Mouse (Mus musculus) neural tube, embryonic 14.5 days (tissue): ENCODE results near the gene En2. TPM values are rescaled to one million over a fixed set of nuclear protein-coding genes. Genes with fewer than 3 reads are reported as not detected.

ENCODE experiments used
- ATAC-seq: fragments of 200-750 bp; cut with Nextera tagmentation; 2 replicates; pipeline ENCODE4 v1.8.0; 2017; ENCODE audit warnings: low read depth, mild to moderate bottlenecking, moderate TSS enrichment, moderate library complexity
- H3K27ac ChIP-seq: fragments of 300-500 bp; sonication (generic); 2 replicates; pipeline ENCODE4 v1.5.1; 2014; ENCODE audit warnings: low read depth, mild to moderate bottlenecking, control low read depth, low read length, moderate library complexity, mixed read lengths
- H3K27me3 ChIP-seq: fragments of 300-500 bp; sonication (generic); 2 replicates; pipeline ENCODE4 v1.6.1; 2014; ENCODE audit warnings: low read length; ENCODE audit not compliant: control insufficient read depth, insufficient read depth
- H3K36me3 ChIP-seq: fragments of 300-500 bp; sonication (generic); 2 replicates; pipeline ENCODE4 v1.6.1; 2014; ENCODE audit warnings: low read length, mixed read lengths; ENCODE audit not compliant: control insufficient read depth, insufficient read depth
- H3K4me1 ChIP-seq: fragments of 300-500 bp; sonication (generic); 2 replicates; pipeline ENCODE4 v1.6.1; 2014; ENCODE audit warnings: low read length; ENCODE audit not compliant: control insufficient read depth, insufficient read depth
- H3K4me2 ChIP-seq: fragments of 300-500 bp; sonication (generic); 2 replicates; pipeline ENCODE4 v1.6.1; 2014; ENCODE audit warnings: mild to moderate bottlenecking, low read depth, low read length, control low read depth
- H3K4me3 ChIP-seq: fragments of 300-500 bp; sonication (generic); 2 replicates; pipeline ENCODE4 v1.5.1; 2014; ENCODE audit warnings: low read depth, low read length, control low read depth, mixed read lengths
- H3K9ac ChIP-seq: fragments of 300-500 bp; sonication (generic); replicated peaks from 2 replicates; pipeline ENCODE4 v1.6.1; 2014; ENCODE audit warnings: low read depth, mild to moderate bottlenecking, control low read depth, low read length, mixed read lengths
- H3K9me3 ChIP-seq: fragments of 300-500 bp; sonication (generic); 2 replicates; pipeline ENCODE4 v1.6.1; 2016; ENCODE audit warnings: low read length; ENCODE audit not compliant: control insufficient read depth
- WGBS: fragments of 180-500 bp; shearing (Covaris S2); extraction: QIAGEN DNeasy Blood & Tissue Kit; methylation state at CpG from one replicate; pipeline ENCODE4 v1.1.7; 2014; 5-methylcytosine and 5-hydroxymethylcytosine counted together
- polyA plus RNA-seq: library from polyadenylated mRNA; unstranded; fragments of >200 nt; fragmentation: Nextera tagmentation; extraction: Ambion mirVana; gene quantifications from 2 replicates; pipeline ENCODE4 v1.2.1, GENCODE M21; 2014

The En2 gene
- polyA plus RNA-seq, 1 experiment from 2014 or later, result not detected

DNA sequence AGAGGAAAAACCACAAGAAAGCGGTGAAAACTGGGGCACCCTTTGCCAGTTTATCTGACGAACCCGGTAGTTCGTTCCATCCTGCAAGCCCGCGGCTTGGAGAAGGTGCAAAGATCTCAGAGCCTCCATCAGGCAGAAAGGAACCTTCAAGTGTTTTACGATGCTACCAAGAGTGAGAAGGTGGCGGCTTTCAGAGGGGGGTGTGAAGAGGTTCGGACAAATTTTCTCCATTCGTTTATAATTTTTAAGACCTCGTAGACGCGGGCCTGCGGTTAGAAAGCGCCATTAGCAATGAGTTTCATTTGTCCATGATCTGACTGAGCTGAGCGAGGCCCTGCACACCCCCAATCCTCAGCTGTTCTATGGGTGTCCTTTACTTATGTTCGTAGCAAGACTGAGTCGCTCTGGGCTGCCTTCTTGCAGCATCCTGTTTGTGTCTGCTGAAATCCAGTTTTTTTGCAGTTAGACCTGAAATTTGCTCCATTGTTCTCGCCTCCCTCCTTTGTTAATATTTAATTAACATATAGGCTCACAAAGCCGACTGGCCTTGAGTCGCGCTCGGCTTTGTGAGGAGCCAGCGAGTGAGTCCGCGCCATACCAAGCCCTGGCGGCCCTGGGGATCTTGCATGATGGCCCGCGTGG, 2.2 kb downstream of the En2 start:
- ATAC-seq, result no peak
- peaks cover 15% of the 10 kb centered on the region for H3K4me1 ChIP-seq
- H3K4me3 ChIP-seq, result no peak overlapping the region
- under 1% methylated on average over 29 of the region's 29 CpGs for WGBS
- H3K36me3 ChIP-seq, result no peaks in the 10 kb centered on the region
- H3K27me3 ChIP-seq, result peaks cover 70% of the 10 kb centered on the region
- H3K9ac ChIP-seq, result no peak overlapping the region
- H3K9me3 ChIP-seq, result no peaks in the 10 kb centered on the region
- no peak overlapping the region for H3K27ac ChIP-seq
- no peak overlapping the region; the same call in 1 of the 2 replicates for H3K4me2 ChIP-seq

GRCm38 (mm10) chr5:28168253-28169165, 3.0 kb downstream of the En2 start:
- WGBS, result under 1% methylated on average over 36 of the region's 36 CpGs
- no peaks in the 10 kb centered on the region for H3K36me3 ChIP-seq
- H3K27ac ChIP-seq, result no peak overlapping the region
- H3K9me3 ChIP-seq, result no peaks in the 10 kb centered on the region
- H3K27me3 ChIP-seq, result peaks cover 74% of the 10 kb centered on the region
- no peak overlapping the region for H3K4me3 ChIP-seq
- peaks cover 15% of the 10 kb centered on the region for H3K4me1 ChIP-seq
- no peak overlapping the region; the same call in 1 of the 2 replicates for H3K4me2 ChIP-seq
- no peak overlapping the region for H3K9ac ChIP-seq
- no peak for ATAC-seq

DNA sequence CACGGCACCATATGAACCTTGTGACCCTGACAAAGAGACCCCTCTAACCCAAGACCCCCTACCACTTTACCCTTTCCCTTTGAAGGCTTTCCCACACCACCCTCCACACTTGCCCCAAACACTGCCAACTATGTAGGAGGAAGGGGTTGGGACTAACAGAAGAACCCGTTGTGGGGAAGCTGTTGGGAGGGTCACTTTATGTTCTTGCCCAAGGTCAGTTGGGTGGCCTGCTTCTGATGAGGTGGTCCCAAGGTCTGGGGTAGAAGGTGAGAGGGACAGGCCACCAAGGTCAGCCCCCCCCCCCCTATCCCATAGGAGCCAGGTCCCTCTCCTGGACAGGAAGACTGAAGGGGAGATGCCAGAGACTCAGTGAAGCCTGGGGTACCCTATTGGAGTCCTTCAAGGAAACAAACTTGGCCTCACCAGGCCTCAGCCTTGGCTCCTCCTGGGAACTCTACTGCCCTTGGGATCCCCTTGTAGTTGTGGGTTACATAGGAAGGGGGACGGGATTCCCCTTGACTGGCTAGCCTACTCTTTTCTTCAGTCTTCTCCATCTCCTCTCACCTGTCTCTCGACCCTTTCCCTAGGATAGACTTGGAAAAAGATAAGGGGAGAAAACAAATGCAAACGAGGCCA, 3.8 kb downstream of the En2 start:
- Histone ChIP-seq H3K4me3 (no peak overlapping the region), H3K4me2 (no peak overlapping the region), H3K27ac (no peak overlapping the region)

GRCm38 (mm10) chr5:28170081-28170480, 4.6 kb downstream of the En2 start:
- H3K4me1 ChIP-seq, result peaks cover 15% of the 10 kb centered on the region
- H3K36me3 ChIP-seq, result no peaks in the 10 kb centered on the region
- H3K9me3 ChIP-seq, result no peaks in the 10 kb centered on the region
- peaks cover 75% of the 10 kb centered on the region for H3K27me3 ChIP-seq
- no peak overlapping the region for H3K4me2 ChIP-seq
- WGBS, result 2% methylated on average over 17 of the region's 17 CpGs
- no peak overlapping the region for H3K9ac ChIP-seq
- H3K4me3 ChIP-seq, result no peak overlapping the region
- H3K27ac ChIP-seq, result no peak overlapping the region
- no peak for ATAC-seq

More for the DNA sequence above, 3.8 kb downstream of the En2 start:
- no peaks in the 10 kb centered on the region for H3K9me3 ChIP-seq
- peaks cover 15% of the 10 kb centered on the region for H3K4me1 ChIP-seq
- H3K36me3 ChIP-seq, result no peaks in the 10 kb centered on the region
- H3K9ac ChIP-seq, result no peak overlapping the region
- 5% methylated on average over 5 of the region's 5 CpGs for WGBS
- peaks cover 74% of the 10 kb centered on the region for H3K27me3 ChIP-seq
- ATAC-seq, result no peak

DNA sequence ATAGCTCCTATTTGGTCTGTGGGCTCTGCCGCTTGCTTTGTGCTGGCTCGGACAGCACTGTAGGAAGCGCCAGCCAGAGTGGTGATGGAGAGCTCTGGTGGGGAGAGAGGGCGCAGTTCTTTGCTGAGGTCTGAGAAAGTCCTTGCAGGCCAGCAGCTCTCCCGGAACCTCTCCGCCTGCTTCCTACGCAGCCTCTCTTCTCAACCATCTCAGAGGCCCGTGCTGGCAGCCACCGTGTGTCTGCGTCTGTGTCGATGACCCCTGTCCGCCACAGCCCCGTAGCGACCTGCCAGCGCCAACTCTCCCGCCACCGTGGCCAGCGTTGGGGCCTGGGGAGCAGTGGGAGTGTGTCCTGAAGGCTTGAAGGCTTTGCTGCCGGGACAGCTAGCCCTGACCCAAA, 5.4 kb downstream of the En2 start:
- Histone ChIP-seq H3K4me1 (peaks cover 9% of the 10 kb centered on the region), H3K27ac (no peak overlapping the region), H3K9ac (no peak overlapping the region), H3K4me2 (no peak overlapping the region), H3K36me3 (no peaks in the 10 kb centered on the region), H3K4me3 (no peak overlapping the region), H3K9me3 (no peaks in the 10 kb centered on the region), H3K27me3 (peaks cover 69% of the 10 kb centered on the region)
- no peak for ATAC-seq
- under 1% methylated on average over 19 of the region's 19 CpGs for WGBS

- H3K4me1 ChIP-seq, result peaks cover 2% of the 10 kb centered on the region; the same call in 1 of the 2 replicates
- no peak overlapping the region for H3K9ac ChIP-seq
- 5% methylated on average over 5 of the region's 5 CpGs for WGBS
Measured at GRCm38 (mm10) chr5:28171667-28172066, 6.2 kb downstream of the En2 start.

DNA sequence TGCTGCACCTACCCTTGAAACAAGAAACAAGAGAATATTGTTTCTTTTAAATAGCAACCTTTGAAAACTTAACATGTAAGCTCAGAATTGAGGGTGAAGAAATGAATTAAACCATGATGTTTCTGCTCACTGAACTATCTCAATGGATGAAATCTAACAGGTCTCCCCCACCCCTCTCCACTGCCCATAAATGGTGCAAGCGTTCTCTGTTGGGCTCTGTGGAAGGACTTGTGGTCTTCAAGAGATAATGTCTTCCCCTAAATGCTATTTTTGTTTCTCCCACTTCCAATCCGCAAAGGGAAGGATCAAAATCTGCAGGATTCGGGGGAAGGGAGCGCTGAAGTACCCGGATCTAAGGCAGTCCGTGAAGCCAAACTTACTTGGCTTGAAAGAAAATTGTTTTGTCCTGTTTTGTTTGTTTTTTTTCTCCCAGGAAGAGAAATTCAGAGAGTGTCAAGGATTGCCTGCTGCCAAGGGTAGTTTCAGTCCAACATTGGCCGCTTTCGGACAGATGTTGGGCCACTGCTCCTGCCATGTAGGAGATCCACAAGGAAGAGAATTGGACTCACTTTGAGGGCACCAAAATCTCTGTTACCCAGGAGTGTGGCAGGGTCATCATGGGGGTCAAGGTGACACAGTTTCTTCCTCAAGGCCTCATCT, 6.9 kb downstream of the En2 start:
- no peaks in the 10 kb centered on the region for H3K36me3 ChIP-seq
- H3K27ac ChIP-seq, result no peak overlapping the region
- peaks cover 70% of the 10 kb centered on the region for H3K27me3 ChIP-seq
- no peak for ATAC-seq
- H3K4me3 ChIP-seq, result no peak overlapping the region
- no peaks in the 10 kb centered on the region for H3K4me1 ChIP-seq
- no peak overlapping the region for H3K9ac ChIP-seq
- H3K9me3 ChIP-seq, result no peaks in the 10 kb centered on the region
- no peak overlapping the region for H3K4me2 ChIP-seq
- 2% methylated on average over 8 of the region's 8 CpGs for WGBS

More at GRCm38 (mm10) chr5:28171667-28172066, 6.2 kb downstream of the En2 start:
- ATAC-seq, result no peak
- no peak overlapping the region for H3K4me2 ChIP-seq
- peaks cover 69% of the 10 kb centered on the region for H3K27me3 ChIP-seq
- no peak overlapping the region for H3K27ac ChIP-seq
- H3K9me3 ChIP-seq, result no peaks in the 10 kb centered on the region
- no peak overlapping the region for H3K4me3 ChIP-seq
- no peaks in the 10 kb centered on the region for H3K36me3 ChIP-seq

DNA sequence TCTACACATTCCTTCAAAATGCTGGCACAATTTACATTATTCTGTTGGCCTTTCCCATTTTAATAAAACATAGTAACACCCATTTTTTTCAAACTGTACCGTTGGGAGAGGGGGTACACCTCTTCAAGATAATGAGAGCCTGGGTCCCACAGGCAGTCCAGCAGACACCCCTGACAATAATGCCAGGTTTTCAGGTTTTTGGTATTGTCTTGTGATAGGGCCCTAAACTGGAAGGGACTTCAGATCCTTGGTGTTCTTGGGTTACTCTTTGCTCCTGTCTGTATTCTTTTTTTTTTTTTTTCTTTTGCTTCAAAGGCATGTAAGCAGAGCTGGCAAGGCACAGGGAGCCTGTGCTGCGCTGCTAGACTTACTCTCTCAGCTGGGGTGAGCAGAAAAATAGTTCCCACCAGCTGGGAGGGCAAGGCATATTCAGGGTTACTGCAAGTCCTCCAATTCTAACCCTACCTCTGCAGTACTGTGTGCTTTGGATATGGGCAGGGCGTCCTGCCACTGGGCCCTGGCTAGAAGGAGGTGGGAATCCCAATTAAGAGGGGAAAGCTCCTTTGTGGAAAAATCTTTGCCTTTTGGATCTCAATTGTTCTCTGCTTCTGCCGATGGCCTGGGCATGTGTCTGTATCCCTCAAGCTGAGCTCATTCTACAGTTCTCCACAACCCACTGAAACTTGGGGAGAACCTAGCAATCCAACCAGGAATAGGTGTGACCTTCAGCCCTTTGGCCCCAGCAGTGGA, 7.6 kb downstream of the En2 start:
- Histone ChIP-seq H3K27ac (no peak overlapping the region), H3K4me1 (no peaks in the 10 kb centered on the region), H3K4me3 (no peak overlapping the region), H3K9me3 (no peaks in the 10 kb centered on the region), H3K9ac (no peak overlapping the region), H3K4me2 (no peak overlapping the region), H3K36me3 (no peaks in the 10 kb centered on the region), H3K27me3 (peaks cover 68% of the 10 kb centered on the region)
- no peak for ATAC-seq
- 0% methylated on average over 4 of the region's 4 CpGs for WGBS
